Mouse (Mus musculus): ENCODE data around the gene Rsph9. TPM values are rescaled to one million over a fixed set of nuclear protein-coding genes. Genes with fewer than 3 reads are reported as not detected.

Gene Rsph9
- polyA plus RNA-seq, 1 experiment from 2014 or later, result 50.3 TPM

GRCm38 (mm10) chr17:46073730-46074301 is 70.2 kb downstream of the Rsph9 start:
- Histone ChIP-seq H3K27me3 (no peaks in the 10 kb centered on the region), H3K9me3 (no peaks in the 10 kb centered on the region), H3K27ac (replicated peaks) (no peak overlapping the region), H3K4me3 (no peak overlapping the region), H3K36me3 (no peaks in the 10 kb centered on the region), H3K4me2 (peak overlapping the region; percentile 8; the same call in 1 of the 2 replicates), H3K4me1 (replicated peaks) (peaks cover 7% of the 10 kb centered on the region; the same call in 1 of the 2 replicates), H3K9ac (no peak overlapping the region)
- WGBS, result 66% methylated on average over 23 of the region's 23 CpGs
- ATAC-seq (ENCODE audit: low FRiP score, low read depth), result peak; percentile 56; the same call in 1 of the 2 replicates

Other genes starting within 250 kb of the Rsph9 start
- 4.4 and 4.6 TPM in 2 replicates for gene Vegfa, start 111.8 kb downstream of the Rsph9 start, polyA plus RNA-seq (2015; fragmentation: Nextera tagmentation; extraction: Ambion mirVana)
- 145 and 154 TPM in 2 replicates for gene Mrps18a, start 33.2 kb downstream of the Rsph9 start, polyA plus RNA-seq (2015; fragmentation: Nextera tagmentation; extraction: Ambion mirVana)
- 22.9 and 24.2 TPM in 2 replicates for gene Mad2l1bp, start 9.3 kb upstream of the Rsph9 start, polyA plus RNA-seq (2015; fragmentation: Nextera tagmentation; extraction: Ambion mirVana)
- gene Gtpbp2, start 16.8 kb upstream of the Rsph9 start, polyA plus RNA-seq (2015; fragmentation: Nextera tagmentation; extraction: Ambion mirVana), result 41.1 and 45.7 TPM in 2 replicates
- gene Polh, start 58.4 kb upstream of the Rsph9 start, polyA plus RNA-seq (2015; fragmentation: Nextera tagmentation; extraction: Ambion mirVana), result 7.4 and 7.9 TPM in 2 replicates
- 34.5 and 36.0 TPM in 2 replicates for gene Xpo5, start 58.6 kb upstream of the Rsph9 start, polyA plus RNA-seq (2015; fragmentation: Nextera tagmentation; extraction: Ambion mirVana)
- 72.4 and 74.0 TPM in 2 replicates for gene Polr1c, start 103.8 kb upstream of the Rsph9 start, polyA plus RNA-seq (2015; fragmentation: Nextera tagmentation; extraction: Ambion mirVana)
- 88.9 and 99.6 TPM in 2 replicates for gene Yipf3, start 103.9 kb upstream of the Rsph9 start, polyA plus RNA-seq (2015; fragmentation: Nextera tagmentation; extraction: Ambion mirVana)
- 14.9 and 18.5 TPM in 2 replicates for gene Lrrc73, start 109.3 kb upstream of the Rsph9 start, polyA plus RNA-seq (2015; fragmentation: Nextera tagmentation; extraction: Ambion mirVana)
- 30.3 and 34.0 TPM in 2 replicates for gene Tjap1, start 138.8 kb upstream of the Rsph9 start, polyA plus RNA-seq (2015; fragmentation: Nextera tagmentation; extraction: Ambion mirVana)
- gene Dlk2, start 153.2 kb upstream of the Rsph9 start, polyA plus RNA-seq (2015; fragmentation: Nextera tagmentation; extraction: Ambion mirVana), result 22.3 and 25.5 TPM in 2 replicates
- 9.1 and 9.6 TPM in 2 replicates for gene Abcc10, start 184.1 kb upstream of the Rsph9 start, polyA plus RNA-seq (2015; fragmentation: Nextera tagmentation; extraction: Ambion mirVana)
- gene Zfp318, start 239.5 kb upstream of the Rsph9 start, polyA plus RNA-seq (2015; fragmentation: Nextera tagmentation; extraction: Ambion mirVana), result 18.3 and 20.4 TPM in 2 replicates

All from hindbrain, embryonic 15.5 days (tissue).